Mouse (Mus musculus) left cerebral cortex, postnatal 14 days (tissue): ENCODE data around the gene Nipal4. TPM values are rescaled to one million over a fixed set of nuclear protein-coding genes. Genes with fewer than 3 reads are reported as not detected.
"Not testable (repeated sequence)": the region's sequence is repeated elsewhere in the genome, so short reads cannot be mapped to it uniquely, and the experiment has no call there.

ENCODE experiments used
- DNase-seq, 2 experiments: peaks; one replicate each; pipeline ENCODE4 v3.0.0; 2021 to 2022; ENCODE audit warnings: low spot score in 2 of 2, mixed read lengths in 1 of 2
- intact Hi-C: fragments of 180-260 bp; cut with DNase I; formaldehyde crosslinking; loops from one replicate; pipeline ENCODE4 v1.15.1; 2025
- long read RNA-seq, 2 experiments: library from polyadenylated mRNA; stranded (forward); transcript quantifications; one replicate each; pipeline ENCODE4 v2.0.0; 2021
- total RNA-seq, 2 experiments: library from RNA; stranded (reverse); gene quantifications; 2 replicates each; pipeline ENCODE4 v1.2.3; 2021

Gene Nipal4
- 1 to 10 TPM; 1.6 to 2.6 TPM for total RNA-seq
- long read RNA-seq, experiment 1, transcript Nipal4-201 (6 exons, 3,444 nt): major isoform, 5 of 6 reads
- long read RNA-seq, experiment 1, partial matches to known transcripts: 0 of 6 reads
- long read RNA-seq, experiment 1, other reads (novel, unspliced or antisense): 1 of 6 reads
- long read RNA-seq, experiment 2, partial matches to known transcripts: 0 of 2 reads
- long read RNA-seq, experiment 2, other reads (novel, unspliced or antisense): 0 of 2 reads

- intact Hi-C loops: no loop called here
Observed at GRCm38 (mm10) chr11:46165866-46166585, at the start of gene Nipal4. TSS of gene Nipal4 (minus strand) at chr11:46166508.

DNA sequence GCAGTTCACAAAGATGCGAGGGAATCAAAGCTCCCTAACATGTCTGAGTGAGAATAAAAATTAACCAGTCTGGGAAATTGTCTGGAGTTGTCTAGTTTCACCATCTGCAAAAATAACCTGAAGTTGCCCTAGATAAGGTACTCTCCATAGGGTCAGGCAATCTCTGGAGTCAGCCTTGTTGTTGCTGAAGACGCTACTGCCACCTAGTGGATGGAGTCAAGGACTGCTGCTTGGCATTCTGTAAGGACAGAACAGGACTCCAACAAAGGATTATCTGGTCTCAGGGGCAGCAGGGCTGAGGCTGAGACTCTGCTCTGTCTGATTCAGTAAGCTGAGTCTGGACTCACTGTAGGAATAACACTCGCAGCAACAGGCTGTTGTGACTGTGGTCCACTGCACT is 49.0 kb upstream of the Nipal4 start:
- DNase-seq: peak; percentile 72 to 83
- intact Hi-C loops: loop anchor here (5.0 kb wide), 1 partner anchor 268 kb away; no protein-coding TSS in a partner anchor

More at GRCm38 (mm10) chr11:46165866-46166585, at the start of gene Nipal4:
- DNase-seq: no peak

DNA sequence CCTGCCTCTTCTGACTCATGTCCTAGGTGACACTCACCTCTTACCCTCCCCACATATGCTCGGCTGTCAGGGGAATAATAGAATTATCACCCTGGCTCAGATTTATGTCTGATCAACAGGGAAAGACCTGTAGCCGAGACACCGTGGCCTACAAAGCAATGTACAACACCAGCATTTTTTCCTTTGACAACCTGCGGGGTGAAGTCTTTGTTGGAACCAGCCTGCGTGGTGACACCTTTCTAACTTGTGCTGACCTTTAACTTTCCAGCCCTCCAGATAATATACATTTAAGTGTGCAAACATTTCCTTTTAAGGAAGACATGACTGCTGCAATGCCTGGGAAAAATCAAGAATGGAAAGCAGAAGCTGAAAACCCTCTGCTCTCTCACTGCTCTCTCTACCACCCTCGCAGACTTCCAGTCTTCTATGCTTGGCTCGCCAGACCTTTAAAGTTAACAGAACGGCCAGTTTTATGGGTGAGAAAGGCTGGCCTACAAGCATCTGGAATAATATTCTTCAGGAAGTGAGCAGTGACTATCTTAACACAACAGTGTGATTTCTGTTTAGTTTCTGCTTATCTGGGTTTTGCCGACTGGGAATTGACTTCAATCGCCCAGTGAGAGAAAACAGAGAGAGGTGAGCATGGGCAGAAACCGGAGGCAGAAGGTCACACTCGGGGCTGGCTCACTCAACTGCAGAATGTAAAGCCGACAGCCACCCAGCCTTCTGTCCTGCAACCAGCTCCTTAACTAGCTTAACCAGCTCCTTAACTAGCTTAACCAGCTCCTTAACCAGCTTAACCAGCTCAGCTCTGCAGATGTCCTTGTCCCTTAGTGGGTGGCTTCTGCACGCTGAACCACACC is 48.3 kb upstream of the Nipal4 start:
- no peak for DNase-seq
- intact Hi-C loops: loop anchor here (5.0 kb wide), 2 partner anchors 157 to 267 kb away; partner anchors contain the start of gene Adam19

DNA sequence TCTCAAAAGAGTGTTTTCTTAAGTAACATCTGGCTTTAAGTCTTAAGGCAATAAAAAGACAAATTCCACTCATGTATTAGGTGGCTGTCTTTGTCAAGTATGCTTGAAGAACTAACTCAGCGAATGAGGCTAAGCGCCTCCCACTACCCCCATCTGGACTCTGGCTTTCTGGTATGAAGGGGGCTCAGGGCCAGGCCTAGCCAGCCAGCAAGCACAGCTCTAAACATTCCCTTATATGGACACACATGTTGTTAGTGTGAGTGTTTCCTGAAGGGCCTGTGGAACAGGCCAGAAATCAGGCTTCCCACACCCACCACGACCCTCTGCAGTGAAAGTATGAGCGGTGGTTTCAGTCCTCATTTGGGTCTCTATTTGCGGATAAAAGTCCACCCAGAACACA is 47.5 kb upstream of the Nipal4 start:
- no peak for DNase-seq
- intact Hi-C loops: loop anchor here (5.0 kb wide), 1 partner anchor 157 kb away; the partner anchor contains the start of gene Adam19

DNA sequence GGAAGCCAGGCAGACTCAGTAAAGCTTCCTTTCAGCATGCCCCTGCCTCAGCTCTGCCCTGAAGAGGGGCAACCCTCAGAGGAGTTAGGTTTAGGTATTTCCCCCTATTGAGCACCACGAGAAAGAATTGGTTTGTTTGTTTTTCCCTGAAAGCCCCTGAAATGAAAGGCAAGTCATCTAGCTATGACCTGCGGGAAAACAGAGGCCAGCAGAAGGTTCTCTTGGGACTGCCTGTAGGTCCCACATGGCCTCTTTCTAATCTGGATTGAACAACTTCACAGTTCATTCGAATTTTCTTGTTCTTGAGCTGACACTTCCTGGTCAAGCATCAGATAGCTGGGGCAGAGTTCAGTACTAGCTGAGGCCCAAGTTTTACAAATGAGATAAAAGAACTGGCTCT is 45.5 kb upstream of the Nipal4 start:
- intact Hi-C loops: loop anchor here (5.0 kb wide), 1 partner anchor 155 kb away; the partner anchor contains the start of gene Adam19
- DNase-seq: no peak

DNA sequence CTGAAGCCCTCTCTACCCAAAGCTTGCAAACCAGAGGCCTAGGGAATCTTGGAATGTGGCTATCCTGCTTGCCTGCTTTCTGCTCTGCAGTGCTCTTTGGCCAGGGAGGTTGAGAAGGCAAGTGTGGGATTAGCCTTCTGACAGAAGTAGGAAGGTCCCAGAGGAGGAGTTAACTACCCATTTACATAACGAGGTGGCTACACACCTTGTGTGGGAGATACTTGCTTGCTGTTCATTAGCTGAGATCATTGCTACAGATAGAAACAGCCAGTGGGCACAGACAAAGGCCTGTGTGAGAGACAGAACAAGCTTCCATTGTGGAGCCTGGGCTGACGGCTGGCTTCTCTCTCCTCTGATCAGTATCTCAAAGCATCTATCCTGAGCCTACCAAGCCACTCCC is 43.6 kb upstream of the Nipal4 start:
- intact Hi-C loops: loop anchor here (5.0 kb wide), 1 partner anchor 153 kb away; the partner anchor contains the start of gene Adam19
- DNase-seq: no peak

DNA sequence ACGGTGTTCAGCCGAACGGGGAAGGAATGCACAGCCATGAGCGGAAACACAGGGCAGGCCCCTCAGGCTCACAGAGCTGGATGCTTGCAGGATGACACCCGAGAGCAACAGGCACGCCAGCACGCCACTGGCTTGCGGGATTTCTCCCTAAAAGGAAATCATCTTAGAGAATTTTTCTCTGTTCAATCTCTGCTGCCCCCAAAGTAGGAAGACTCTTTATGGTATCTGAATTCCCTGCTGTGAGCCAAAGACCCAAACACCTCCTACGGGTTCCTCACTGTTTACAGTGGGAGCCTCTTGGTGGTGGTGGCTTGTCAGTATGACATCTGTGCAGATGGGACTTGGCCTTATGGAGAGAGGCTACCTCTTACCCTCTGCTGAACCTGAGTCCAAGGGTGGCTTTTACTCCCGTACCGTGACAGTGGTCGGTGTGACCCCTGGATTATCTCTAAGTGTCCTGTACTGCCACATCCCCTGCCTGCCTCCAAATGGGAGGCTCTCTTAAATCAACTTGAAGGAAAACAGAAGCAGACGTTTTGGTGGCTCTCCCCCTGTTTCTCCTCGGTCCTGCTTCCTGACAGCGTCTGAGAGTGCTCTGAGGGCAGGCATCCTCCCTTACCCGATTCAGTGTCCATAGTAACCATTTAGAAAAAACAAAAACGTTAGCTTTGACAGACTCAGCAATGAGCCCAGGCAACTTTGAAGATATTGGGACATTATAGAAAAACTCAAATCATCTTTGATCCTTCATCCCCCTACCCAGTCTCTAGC is 39.5 kb upstream of the Nipal4 start:
- DNase-seq: peak in 1 of 2 experiments; percentile 18
- intact Hi-C loops: no loop called here

GRCm38 (mm10) chr11:46204841-46205240 is 38.5 kb upstream of the Nipal4 start:
- DNase-seq: no peak
- intact Hi-C loops: loop anchor here (5.0 kb wide), 1 partner anchor 258 kb away; no protein-coding TSS in a partner anchor

- no peak for DNase-seq
- intact Hi-C loops: loop anchor here (5.0 kb wide), 1 partner anchor 255 kb away; no protein-coding TSS in a partner anchor
Observed at GRCm38 (mm10) chr11:46202547-46202887, 36.2 kb upstream of the Nipal4 start.

DNA sequence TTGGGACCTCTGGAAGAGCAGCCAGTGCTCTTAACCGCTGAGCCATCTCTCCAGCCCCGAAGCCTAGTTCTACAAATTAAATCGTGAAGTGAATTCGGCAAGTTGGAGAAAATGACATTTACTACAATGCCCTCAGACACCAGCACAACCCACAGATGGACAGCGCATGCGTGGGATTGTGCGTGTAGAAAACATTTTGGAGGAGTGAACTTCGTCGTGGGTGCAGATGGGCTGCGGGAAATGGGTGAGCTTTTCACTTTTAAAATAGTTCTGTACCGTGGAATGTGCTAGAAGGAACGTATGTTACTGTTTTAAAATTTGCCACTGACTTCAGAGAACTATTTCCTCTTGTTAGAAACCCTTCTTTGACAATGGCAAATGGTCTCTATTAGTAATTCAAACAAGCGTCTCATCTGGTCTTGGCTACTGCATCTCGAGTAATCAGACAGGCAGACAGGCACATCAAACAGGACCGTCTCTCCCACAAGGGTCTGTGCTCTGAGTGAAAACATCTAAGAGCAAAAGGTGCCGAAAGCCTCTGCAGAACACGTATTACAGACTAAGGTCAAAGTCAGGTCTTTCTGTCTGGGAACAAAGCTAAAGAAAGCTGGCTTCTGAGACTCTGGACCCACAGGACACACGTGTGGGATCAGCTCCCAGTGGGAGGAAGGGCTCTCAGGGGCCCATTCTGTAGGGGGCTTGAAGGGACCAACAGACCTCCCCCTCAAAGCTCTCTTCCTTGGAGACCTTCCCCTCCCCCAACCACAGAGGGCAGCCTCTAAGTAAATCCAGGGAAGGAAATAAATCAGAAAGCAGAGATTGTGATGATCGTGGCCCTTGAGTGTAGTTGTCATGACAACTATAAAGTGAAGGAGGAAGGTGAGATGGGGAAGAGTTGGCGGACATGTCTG is 35.6 kb upstream of the Nipal4 start:
- intact Hi-C loops: loop anchor here (5.0 kb wide), 1 partner anchor 255 kb away; no protein-coding TSS in a partner anchor

DNA sequence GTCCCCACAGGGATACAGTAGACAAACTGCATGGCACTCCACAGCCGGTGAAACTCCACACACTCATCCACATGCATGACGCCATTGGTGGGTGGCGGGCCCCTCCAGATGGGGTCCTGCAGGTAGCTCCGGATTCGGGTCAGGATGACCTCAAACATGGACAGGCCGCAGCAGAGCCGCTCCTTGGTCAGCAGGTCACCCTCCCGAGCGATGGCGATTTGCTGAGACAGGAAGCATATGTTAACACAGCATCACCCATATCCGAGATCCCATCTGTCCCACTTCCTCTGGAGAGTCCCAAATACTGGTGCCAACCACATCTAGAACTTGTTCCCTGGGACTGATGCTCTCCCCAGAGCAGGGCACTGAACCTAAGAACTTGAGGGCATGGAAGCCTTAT is 34.4 kb upstream of the Nipal4 start:
- DNase-seq: no peak
- intact Hi-C loops: loop anchor here (5.0 kb wide), 1 partner anchor 253 kb away; no protein-coding TSS in a partner anchor

More for the DNA sequence above, 35.6 kb upstream of the Nipal4 start:
- DNase-seq: peak; percentile 73 to 75

DNA sequence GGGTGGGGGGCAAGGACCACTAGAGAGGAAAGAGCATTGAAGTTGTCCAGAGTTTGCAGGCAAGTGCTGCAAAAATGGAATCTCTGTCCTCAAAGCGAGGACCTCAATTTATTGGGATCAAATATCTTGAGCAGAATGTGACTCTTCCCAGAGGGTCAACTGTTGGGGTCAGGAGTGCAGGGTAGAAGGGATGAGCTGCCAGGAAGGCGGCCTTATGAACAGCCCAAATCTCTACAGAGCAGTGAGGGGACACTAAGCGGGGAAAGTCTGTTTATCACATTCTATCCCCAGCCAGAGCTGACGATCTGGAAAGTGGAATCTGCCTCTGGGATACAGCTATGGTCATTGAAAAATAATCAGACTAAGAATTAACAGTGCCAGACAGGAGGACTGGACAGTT is 27.9 kb upstream of the Nipal4 start:
- no peak for DNase-seq
- intact Hi-C loops: no loop called here

DNA sequence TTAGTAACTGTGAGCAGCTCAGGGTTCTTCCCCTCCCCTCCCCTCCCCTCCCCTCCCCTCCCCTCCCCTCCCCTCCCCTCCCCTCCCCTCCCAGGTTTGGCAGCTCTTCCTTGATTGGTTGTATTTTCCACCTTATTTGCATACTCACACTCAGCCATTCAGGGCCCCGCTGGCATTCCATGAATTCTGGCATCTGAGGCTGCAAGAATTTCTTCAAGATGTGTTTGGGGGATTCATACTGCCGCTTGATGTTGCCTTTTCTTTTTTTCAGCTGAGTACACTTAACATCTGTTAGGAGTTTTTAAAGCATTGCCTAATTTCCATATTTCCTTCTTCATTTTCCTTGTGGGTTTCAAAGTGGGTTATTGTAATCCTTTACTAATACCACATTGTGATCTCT is 22.0 kb upstream of the Nipal4 start:
- DNase-seq: peak in 1 of 2 experiments; percentile 34
- intact Hi-C loops: no loop called here

DNA sequence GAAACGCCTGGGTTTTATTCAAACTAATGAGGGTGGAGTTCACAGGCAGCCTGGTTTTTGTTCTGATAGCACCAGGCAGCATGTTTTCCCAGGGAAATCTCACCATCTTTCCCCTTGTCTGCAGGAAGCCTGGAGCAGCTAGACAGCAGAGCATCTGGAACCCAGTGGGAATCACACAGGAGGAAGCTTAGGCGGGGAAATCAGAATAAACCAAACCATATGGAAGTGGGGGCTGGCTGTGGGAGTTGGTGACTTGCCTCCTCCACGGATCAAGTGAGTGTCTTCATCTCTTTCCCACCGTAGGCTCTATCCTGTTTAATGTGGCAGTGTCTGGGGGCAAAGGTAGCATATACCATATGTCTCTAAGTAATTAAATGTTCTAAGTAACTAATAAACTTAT is 19.2 kb upstream of the Nipal4 start:
- intact Hi-C loops: no loop called here
- DNase-seq: peak; percentile 20 to 46

DNA sequence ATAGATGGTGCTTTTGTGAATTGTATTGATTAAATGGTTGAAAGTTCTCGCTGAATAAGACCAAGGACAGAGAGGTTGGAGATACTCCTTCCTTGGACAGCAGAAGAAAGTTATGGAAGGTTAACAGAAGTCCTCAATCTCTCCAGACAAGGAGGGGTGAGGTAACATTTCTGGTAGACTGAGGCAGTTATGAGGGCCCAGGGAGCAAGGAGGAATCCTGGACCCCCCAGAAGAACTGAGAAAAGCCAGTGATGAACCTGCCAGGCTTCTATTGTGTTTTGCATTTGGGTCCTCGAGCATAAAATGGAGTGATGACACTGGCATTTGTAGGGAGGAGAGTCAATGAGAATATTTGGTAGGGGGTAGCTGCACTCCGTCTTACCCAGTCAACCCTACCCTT is 18.6 kb upstream of the Nipal4 start:
- no peak for DNase-seq
- intact Hi-C loops: no loop called here

GRCm38 (mm10) chr11:46182031-46182430 is 15.7 kb upstream of the Nipal4 start:
- intact Hi-C loops, DNase-seq: not testable (repeated sequence)

- no peak for DNase-seq
- intact Hi-C loops: no loop called here
Observed at GRCm38 (mm10) chr11:46177246-46178043, 11.1 kb upstream of the Nipal4 start.
